Mouse (Mus musculus) frontal cortex, postnatal 14 days (tissue): ENCODE measurements around the gene Rbm25.

Experiments used
- DNase-seq, 2 experiments: peaks; one replicate each; pipeline ENCODE4 v3.0.0; 2022; ENCODE audit warnings: low spot score in 2 of 2

Gene Rbm25

DNA sequence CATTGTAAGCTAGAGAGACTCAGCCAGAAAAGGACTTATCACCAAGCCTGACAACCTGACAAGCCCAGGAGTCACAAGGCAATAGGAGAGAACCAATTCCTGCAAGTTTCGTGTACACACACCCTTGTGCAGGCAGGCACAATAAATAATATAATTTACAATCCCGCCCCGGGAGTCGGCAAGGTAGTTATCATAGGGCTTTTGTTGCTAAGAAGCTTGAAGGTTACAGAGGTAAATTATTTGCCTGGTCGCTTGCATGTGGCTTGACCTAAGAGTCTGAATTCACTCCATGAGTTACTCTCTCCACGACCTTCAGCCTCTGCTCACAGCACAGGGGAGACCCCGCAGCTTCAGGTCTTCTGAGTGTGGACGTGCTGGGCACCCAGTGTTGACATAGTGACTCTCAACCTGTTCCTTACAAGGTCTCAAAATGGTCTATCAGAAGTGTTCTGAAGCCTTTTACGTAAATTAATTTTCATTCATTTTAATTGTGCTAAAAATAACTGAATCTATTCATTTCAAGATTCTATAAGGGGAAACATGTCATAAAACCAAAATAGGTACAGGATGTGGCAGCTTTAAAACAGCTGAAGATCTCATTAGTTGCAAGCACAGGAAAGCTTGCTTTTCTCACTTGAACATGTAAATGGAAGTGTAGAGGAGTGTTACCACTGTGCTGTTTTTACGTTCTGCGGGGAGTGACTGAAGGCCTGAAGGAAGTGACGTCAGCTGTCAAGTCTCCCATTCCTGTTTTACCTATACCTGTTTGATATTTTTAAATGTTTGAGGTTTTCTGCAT lies 95.7 kb downstream of the Rbm25 start:
- no peak for DNase-seq

DNA sequence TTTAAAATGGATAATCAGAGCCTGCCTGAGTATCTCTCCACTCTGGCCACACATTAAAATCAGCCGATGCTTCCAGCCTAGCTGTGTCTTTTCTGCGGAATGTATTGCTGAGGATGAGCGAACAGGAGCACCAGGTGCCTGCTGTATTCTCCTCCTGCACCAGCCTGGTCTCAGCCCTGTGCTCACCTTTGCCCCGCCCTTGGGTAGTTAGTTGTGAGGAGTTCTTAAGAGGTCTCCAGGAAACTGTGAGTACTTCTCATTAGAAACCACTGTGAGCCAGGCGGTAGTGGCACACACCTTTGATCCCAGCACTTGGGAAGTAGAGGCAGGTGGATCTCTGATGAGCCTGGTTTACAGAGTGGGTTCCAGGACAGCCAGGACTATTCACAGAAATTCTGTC lies 101.2 kb downstream of the Rbm25 start:
- DNase-seq: no peak
